Mouse (Mus musculus): ENCODE data around the gene Mad1l1. TPM values are rescaled to one million over a fixed set of nuclear protein-coding genes. Genes with fewer than 3 reads are reported as not detected.

The Mad1l1 gene
- total RNA-seq, 2 experiments from 2014 or later = 7.2 to 9.0 TPM

DNA sequence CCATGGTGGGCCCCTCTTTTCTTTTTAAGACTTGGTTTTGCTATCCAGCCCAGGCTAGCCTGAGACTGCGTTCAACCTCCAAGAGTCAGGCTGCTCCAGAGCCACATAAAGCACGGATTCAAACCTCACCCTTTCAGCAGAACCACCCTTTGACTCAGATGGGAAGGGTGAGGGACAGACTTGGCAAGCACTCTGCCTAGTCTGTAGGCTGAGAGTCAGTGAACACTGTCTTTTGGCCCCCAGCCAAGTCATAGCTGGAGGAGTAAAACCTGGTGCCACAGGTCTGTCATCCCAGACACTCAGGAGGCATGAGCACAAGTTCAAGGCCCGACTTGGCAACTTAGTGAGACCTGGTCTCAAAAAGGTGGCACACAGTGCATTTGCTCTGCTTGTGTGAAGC, 4.6 kb downstream of the Mad1l1 start:
- intact Hi-C loops (cut with DNase I) = no loop called here
- TF ChIP-seq CTCF (IDR thresholded peaks at IDR 0.05) = no peak
- no peak for DNase-seq
- H3K4me3 ChIP-seq = no peak overlapping the region
- H3K27ac ChIP-seq = no peak overlapping the region

DNA sequence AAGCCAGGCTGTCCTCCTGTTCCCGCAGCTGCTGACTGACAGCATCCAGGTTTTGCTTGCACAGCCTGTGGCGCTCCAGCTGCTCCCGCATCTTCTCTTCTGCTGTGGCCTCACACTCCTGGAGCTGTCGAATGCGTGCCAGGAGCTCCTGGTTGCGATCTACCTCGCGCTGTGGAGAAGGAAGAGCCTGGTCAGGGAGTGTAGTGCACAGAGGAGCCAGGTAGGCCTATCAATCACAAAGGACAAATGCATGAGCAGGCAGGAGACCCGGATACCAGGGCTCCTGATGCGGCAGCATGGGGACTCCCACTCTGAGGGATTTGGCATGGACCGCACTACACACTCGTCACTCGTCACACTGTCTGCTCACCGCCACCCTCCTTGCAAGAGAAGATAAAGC, 13.8 kb downstream of the Mad1l1 start:
- DNase-seq = no peak
- TF ChIP-seq CTCF (IDR thresholded peaks at IDR 0.05) = no peak
- Histone ChIP-seq H3K4me3 (no peak overlapping the region), H3K27ac (no peak overlapping the region)
- intact Hi-C loops (cut with DNase I) = no loop called here

DNA sequence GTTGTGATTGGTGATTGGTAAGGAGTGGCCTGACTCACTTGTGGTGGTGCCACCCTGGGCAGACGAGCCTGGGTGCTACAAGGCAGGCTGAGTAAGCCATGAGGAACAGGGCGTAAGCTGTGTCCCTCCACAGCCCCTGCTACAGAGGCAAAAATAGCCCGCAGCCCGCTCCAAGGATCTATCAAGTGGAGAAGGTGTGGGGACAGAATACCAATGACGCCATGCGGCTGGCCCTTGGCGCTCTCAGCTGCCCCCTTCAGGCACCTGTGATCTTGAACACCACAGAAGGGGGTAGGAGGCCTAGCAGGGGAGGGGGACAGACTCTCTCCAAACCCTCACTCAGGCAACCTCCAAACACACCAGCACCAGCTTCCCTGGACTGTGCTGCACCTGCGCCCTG, 15.3 kb downstream of the Mad1l1 start:
- Histone ChIP-seq H3K4me3 (no peak overlapping the region), H3K27ac (peak overlapping the region; percentile 40; the same call in 1 of the 2 replicates)
- intact Hi-C loops (cut with DNase I) = no loop called here
- peak; percentile 41; the same call in 1 of the 2 replicates for TF ChIP-seq CTCF (IDR thresholded peaks at IDR 0.05)
- DNase-seq = peak; percentile 67

DNA sequence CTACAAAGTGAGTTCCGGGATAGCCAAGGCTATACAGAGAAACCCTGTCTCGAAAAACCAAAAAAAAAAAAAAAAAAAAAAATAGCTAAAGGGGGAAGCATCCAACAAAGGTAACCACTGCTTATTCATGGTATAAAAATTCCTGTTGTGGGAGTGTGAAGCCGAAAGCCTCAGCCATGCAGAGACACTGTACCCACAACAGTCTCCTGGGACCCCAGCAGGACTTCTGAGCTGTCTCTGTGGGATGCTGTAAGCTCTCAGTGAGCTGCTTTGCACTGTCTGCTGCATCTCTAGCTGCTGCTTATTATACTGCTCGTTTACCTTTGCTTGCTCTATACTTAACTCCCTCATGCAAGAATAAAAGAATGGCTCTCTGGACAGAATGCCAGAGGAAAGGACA, 23.1 kb downstream of the Mad1l1 start:
- intact Hi-C loops (cut with DNase I) = loop anchor here (10.0 kb wide), 1 partner anchor 253 kb away; no protein-coding TSS in a partner anchor
- DNase-seq = no peak
- Histone ChIP-seq H3K27ac (no peak overlapping the region), H3K4me3 (no peak overlapping the region)
- TF ChIP-seq CTCF (IDR thresholded peaks at IDR 0.05) = no peak

DNA sequence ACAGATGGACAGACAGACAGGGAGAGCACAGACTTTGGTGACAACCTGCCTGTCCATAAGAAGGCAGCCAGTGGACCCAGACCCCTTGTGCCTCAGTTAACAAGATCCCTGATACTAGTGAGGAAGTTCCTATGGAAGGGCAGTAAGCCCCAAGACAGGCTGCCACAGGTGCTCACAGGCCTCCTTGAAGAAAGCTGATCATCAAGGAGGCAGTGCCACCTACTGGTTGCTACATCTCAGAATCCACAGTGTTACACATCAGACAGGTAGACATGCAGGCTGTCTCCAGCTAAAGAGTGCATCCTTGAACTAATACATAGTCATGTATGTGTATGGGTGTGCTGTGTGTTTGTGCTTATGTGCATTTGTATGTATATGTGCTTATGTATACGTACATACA, 29.2 kb downstream of the Mad1l1 start:
- peak; percentile 83 for TF ChIP-seq CTCF (IDR thresholded peaks at IDR 0.05)
- Histone ChIP-seq H3K27ac (no peak overlapping the region), H3K4me3 (no peak overlapping the region)
- intact Hi-C loops (cut with DNase I) = loop anchor here (2.0 to 10.0 kb wide), 4 partner anchors 93 to 453 kb away; no protein-coding TSS in a partner anchor
- peak; percentile 68 for DNase-seq

DNA sequence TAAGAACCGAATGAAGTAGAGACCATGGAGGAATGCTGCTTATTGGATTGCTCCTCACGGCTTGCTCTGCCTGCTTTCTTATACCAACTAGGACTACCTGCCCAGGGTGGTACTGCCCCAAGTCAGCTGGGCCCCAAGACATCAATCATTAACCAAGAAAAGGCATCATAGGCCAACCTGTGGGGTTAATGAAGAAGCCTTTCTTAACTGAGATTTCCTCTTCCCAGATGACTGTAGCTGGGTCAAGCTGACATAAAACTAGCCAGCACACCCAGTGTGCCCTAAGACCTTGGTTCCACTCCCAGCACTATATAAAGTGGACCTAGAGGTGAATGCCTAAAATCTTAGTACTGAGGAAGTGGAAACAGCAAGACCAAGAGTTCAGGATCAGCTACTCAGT, 32.2 kb downstream of the Mad1l1 start:
- Histone ChIP-seq H3K4me3 (no peak overlapping the region), H3K27ac (no peak overlapping the region)
- no peak for TF ChIP-seq CTCF (IDR thresholded peaks at IDR 0.05)
- DNase-seq = no peak
- intact Hi-C loops (cut with DNase I) = no loop called here

DNA sequence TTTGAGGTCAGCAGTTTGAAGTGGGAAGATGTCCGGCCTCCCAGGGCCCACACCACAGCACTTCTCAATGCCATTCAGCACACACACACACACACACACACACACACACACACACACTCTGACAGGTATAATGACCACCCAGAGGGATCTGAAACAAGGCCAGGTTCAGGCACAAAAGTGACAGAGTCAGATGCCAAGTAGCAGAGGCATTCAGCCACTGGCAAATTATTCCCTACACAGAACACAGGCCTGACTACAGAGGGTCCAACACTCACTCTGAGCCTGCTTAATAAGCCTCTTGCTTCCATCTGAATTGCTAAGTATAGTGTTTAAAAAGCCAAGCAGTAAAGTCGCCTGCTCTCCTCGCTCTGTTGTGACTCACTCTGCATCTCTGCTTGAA, 33.1 kb downstream of the Mad1l1 start:
- intact Hi-C loops (cut with DNase I) = no loop called here
- DNase-seq = no peak
- H3K27ac ChIP-seq = no peak overlapping the region
- no peak overlapping the region for H3K4me3 ChIP-seq
- TF ChIP-seq CTCF (IDR thresholded peaks at IDR 0.05) = no peak

DNA sequence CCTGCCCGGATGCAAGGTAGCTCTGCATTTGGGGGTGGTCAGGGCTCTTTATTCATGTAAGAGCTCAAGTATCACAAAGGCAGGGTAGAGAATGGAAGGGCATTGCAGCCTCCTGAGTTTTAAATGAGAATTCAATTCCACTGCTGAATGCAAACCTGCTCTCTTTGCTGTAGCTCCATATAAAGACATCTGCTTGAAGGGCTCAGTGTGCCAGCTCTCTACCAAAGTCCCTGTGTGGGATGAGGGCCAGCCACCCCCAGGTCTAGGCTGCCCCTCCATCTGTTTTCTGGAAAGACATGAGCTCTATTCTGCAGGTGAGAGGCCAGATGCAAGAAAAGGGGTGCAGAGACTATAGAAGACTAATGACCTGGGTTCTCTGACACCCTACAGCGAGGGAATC, 36.6 kb downstream of the Mad1l1 start:
- intact Hi-C loops (cut with DNase I) = no loop called here
- H3K27ac ChIP-seq = no peak overlapping the region
- no peak overlapping the region for H3K4me3 ChIP-seq
- DNase-seq = no peak
- TF ChIP-seq CTCF (IDR thresholded peaks at IDR 0.05) = no peak

DNA sequence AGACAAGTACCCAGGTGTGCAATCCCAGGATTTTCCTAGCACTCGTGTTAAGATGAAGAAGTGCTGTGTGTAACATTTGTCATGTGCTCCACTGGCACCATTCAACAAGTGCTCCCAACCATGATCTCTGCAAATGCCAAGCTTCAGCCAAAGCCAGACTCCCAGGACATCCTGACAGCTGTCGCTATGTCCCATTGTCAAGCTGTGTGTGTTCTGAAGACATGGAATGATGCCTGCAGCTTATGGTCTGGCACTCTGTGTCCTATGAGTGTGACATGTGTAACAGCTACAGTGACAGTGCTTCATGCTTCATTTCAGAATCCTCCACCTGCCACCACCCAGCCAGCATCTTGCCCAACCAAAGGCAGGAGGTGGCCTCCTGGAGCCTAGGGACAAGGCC, 37.3 kb downstream of the Mad1l1 start:
- no peak for DNase-seq
- intact Hi-C loops (cut with DNase I) = no loop called here
- H3K4me3 ChIP-seq = no peak overlapping the region
- H3K27ac ChIP-seq = no peak overlapping the region
- TF ChIP-seq CTCF (IDR thresholded peaks at IDR 0.05) = no peak

DNA sequence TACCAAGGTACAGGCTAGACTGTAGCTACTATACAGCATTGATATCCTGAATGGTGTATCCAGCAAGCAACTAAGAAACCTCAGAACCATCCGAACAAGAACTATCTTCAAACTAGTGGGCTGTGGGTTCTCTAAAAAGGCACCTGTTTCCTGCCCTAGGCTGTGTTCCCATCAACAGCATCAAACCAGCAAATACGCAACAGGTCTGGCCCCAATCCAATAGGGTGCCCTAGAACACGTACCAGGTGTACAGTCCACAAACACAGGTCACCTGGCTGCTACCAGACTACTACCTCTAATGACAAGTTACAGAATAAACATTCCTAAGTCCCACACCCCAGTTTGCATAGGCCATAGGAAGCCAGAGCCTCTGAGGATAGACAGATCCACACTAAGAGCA, 38.5 kb downstream of the Mad1l1 start:
- Histone ChIP-seq H3K4me3 (no peak overlapping the region), H3K27ac (no peak overlapping the region)
- DNase-seq = no peak
- TF ChIP-seq CTCF (IDR thresholded peaks at IDR 0.05) = no peak
- intact Hi-C loops (cut with DNase I) = no loop called here

DNA sequence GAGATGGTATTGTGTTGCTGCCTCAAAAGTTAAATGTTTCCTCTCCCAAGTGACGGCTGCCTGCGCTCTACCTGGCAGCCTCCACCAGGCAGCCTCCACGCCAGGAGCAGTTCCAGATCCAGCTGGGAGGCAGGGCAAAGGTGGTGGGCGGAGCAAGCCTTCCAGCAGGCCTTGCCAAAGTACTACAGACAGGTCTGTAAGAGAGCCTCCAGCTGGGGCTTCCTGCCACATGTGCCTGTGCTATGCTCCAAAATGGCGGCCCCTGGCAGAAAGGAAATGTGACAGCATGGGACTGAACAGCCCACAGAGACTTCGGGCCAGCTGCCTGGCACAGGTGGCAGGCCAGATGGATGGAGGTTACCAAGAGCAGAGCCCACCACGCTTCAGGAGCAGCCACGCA, 39.0 kb downstream of the Mad1l1 start:
- peak; percentile 42 for DNase-seq
- Histone ChIP-seq H3K4me3 (no peak overlapping the region), H3K27ac (no peak overlapping the region)
- no peak for TF ChIP-seq CTCF (IDR thresholded peaks at IDR 0.05)
- intact Hi-C loops (cut with DNase I) = no loop called here

DNA sequence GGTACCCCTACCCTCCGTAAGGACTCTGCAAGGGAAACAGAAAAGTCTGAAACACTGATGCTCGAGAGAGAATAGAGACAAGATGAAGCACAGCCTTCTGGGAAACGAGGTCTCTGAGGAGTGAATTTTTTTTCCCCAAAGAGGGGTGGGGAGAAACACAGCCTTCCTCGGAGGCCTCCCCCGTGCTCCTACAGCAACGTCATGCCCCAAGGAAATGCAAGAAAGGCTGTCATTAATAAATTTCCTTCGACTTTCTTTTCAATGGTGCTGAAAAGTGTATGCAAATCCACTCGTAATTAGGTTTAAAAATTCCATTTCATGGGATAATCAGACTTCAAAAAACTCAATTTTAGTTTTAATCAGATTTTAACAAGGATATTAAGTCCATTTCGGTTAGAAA, 41.1 kb downstream of the Mad1l1 start:
- Histone ChIP-seq H3K27ac (no peak overlapping the region), H3K4me3 (no peak overlapping the region)
- intact Hi-C loops (cut with DNase I) = no loop called here
- no peak for DNase-seq
- TF ChIP-seq CTCF (IDR thresholded peaks at IDR 0.05) = no peak

DNA sequence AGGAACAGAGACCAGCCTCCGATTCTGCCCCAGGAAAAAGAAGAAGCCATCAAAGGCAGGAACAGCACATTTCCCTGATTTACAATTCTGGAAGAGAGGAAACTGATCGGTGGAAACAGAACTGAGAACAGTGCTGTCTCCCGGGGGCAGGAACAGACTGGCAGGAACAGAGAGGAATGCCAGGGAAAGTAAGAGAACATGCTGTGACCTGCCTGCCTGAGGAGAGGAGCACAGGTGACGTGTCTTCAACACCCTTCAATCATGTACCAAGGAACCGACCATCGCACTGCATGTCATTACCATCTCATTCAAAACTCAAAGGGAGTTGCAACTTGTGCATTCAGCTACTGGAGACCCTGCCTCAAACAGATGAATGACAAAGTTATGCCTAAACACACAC, 44.6 kb downstream of the Mad1l1 start:
- Histone ChIP-seq H3K27ac (no peak overlapping the region), H3K4me3 (no peak overlapping the region)
- TF ChIP-seq CTCF (IDR thresholded peaks at IDR 0.05) = no peak
- intact Hi-C loops (cut with DNase I) = no loop called here
- no peak for DNase-seq

DNA sequence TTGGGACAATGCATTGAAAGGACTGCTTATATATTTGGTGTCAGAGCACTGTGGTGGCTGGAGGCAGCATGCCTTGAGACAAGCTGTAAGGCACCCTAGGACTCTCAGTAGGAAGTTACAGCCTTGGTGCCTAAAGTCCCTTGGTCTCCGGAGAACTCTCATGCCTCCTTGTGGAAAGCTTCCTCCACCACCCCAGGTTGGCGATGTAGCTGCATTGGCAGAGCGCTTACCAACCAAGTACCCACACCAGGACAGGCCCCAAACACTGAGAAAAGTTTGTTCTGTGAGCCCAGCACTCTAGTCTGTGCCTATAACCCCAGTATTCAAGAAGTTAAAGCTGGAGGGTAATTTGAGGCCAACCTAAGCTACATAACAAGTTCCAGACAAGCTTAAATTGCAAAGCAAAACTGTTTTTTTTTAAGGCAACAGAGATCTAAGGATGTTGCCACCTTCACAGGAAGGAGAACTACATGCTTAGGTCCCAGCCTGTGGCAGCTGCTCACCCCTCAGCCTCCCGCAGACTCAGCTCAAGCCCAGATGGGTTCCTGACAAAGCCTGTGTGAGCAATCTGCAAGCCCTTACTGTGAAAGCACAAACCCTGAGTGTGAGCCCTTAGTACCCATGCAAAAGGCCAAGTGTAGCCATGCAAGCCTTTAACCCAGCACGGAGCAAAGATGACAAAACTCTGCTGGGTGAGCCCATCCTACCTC, 50.2 kb downstream of the Mad1l1 start:
- TF ChIP-seq CTCF (IDR thresholded peaks at IDR 0.05) = no peak
- intact Hi-C loops (cut with DNase I) = no loop called here
- Histone ChIP-seq H3K27ac (no peak overlapping the region), H3K4me3 (no peak overlapping the region)
- no peak for DNase-seq
